Mouse (Mus musculus) adipose tissue, adult 10 weeks (tissue): ENCODE results near the gene Zfp672. TPM values are rescaled to one million over a fixed set of nuclear protein-coding genes. Genes with fewer than 3 reads are reported as not detected.

Experiments used
- polyA plus RNA-seq: library from polyadenylated mRNA; stranded (reverse); fragments of 350-450 nt; fragmentation: Illumina TruSeq; extraction: RNeasy Lipid Tissue Mini Kit (QIAGEN cat#74804); gene quantifications from one replicate; pipeline ENCODE4 v1.2.3, GENCODE M21; 2014; ENCODE audit warnings: low read depth, low replicate concordance

Zfp672 gene
- polyA plus RNA-seq = 53.2 TPM

GRCm38 (mm10) chr11:58330276-58331148, at the start of gene Zfp672, which contains the start of gene Sh3bp5l:
Gene Zfp672, minus strand, starts transcription at chr11:58330339.
Gene Sh3bp5l, plus strand, starts transcription at chr11:58330724.

GRCm38 (mm10) chr11:58378763-58379278, 48.7 kb upstream of the Zfp672 start, which contains the start of gene Lypd8:
Gene Lypd8, plus strand, starts transcription at chr11:58379043.

GRCm38 (mm10) chr11:58306860-58307308, 23.3 kb downstream of the Zfp672 start, which contains the start of gene Zfp692:
Gene Zfp692, plus strand, starts transcription at chr11:58307069.

GRCm38 (mm10) chr11:58274572-58274971, 55.6 kb downstream of the Zfp672 start, which contains the start of gene 4930438A08Rik:
Gene 4930438A08Rik, plus strand, starts transcription at chr11:58274799.

Other genes starting within 250 kb of the Zfp672 start
- gene Gm12248, start 237.2 kb downstream of the Zfp672 start, polyA plus RNA-seq = not detected
- 42.1 TPM for gene Cnot8, start 226.2 kb downstream of the Zfp672 start, polyA plus RNA-seq
- gene Gemin5, start 161.8 kb downstream of the Zfp672 start, polyA plus RNA-seq = 8.7 TPM
- gene Mrpl22, start 158.7 kb downstream of the Zfp672 start, polyA plus RNA-seq = 37.3 TPM
- 20.9 TPM for gene Igtp, start 130.8 kb downstream of the Zfp672 start, polyA plus RNA-seq
- 16.4 TPM for gene Irgm2, start 130.7 kb downstream of the Zfp672 start, polyA plus RNA-seq
- 1.3 TPM for gene 4930438A08Rik, start 55.5 kb downstream of the Zfp672 start, polyA plus RNA-seq
- 29.2 TPM for gene Zfp692, start 23.3 kb downstream of the Zfp672 start, polyA plus RNA-seq
- 42.4 TPM for gene Sh3bp5l, start 385 bp upstream of the Zfp672 start, polyA plus RNA-seq
- gene Lypd8, start 48.7 kb upstream of the Zfp672 start, polyA plus RNA-seq = 2,095 TPM
- gene 1810065E05Rik, start 90.8 kb upstream of the Zfp672 start, polyA plus RNA-seq = not detected
- gene Gm12253, start 102.2 kb upstream of the Zfp672 start, polyA plus RNA-seq = not detected
- gene Lypd9, start 122.6 kb upstream of the Zfp672 start, polyA plus RNA-seq = 3.7 TPM
- not detected for gene Olfr30, start 131.9 kb upstream of the Zfp672 start, polyA plus RNA-seq
- 0.82 TPM for gene Olfr332, start 162.2 kb upstream of the Zfp672 start, polyA plus RNA-seq
- not detected for gene Olfr331, start 172.2 kb upstream of the Zfp672 start, polyA plus RNA-seq
- gene Olfr330, start 204.5 kb upstream of the Zfp672 start, polyA plus RNA-seq = not detected
- not detected for gene Olfr329-ps, start 216.1 kb upstream of the Zfp672 start, polyA plus RNA-seq
- not detected for gene Olfr328, start 225.3 kb upstream of the Zfp672 start, polyA plus RNA-seq
- gene Olfr224, start 240.2 kb upstream of the Zfp672 start, polyA plus RNA-seq = not detected
- not detected for gene Olfr325, start 247.4 kb upstream of the Zfp672 start, polyA plus RNA-seq